In genomic region chr10:73878729-73879067, GRCm38 (mm10) we compare ENCODE assay signal across 24 mouse cellular contexts.
DNase-seq lines count a peak whose midpoint lies in the region; ATAC-seq lines count a peak whose summit lies in the region.
"Had no signal": no experiment of that assay in that cellular context is flagged by ENCODE, and none has a peak within 500 bp of the region (broad histone marks: within the 10 kb centered on the region; RNA-seq: fewer than 3 reads in every experiment).

No protein-coding gene starts in this region.

- DNase-seq in cerebellum, postnatal 14 days: peak; percentile 10 to 19
- no peak for DNase-seq in cerebellum, postnatal 4 days (ENCODE audit: low spot score in 2 of 2)
- DNase-seq in kidney, adult 11 months: no peak
- DNase-seq in MN1 (ENCODE audit: low spot score): peak; percentile 12
- no peak for DNase-seq in urinary bladder, adult 18-20 months (ENCODE audit: low spot score in 2 of 2)
- DNase-seq: adrenal gland, postnatal 25 days; gastrocnemius, postnatal 25 days; heart, postnatal 4 days; kidney, postnatal 4 days; layer of hippocampus, adult 9-11 months; lung, adult 18-20 months; lung, postnatal 14 days; thymus, postnatal 25 days had no signal

- H3K36me3 ChIP-seq in kidney, embryonic 16.5 days (ENCODE audit: insufficient read depth, low read length): no peaks in the 10 kb centered on the region
- H3K36me3 ChIP-seq in hindbrain, embryonic 13.5 days: no peaks in the 10 kb centered on the region
- H3K36me3 ChIP-seq: embryonic facial prominence, embryonic 10.5 days; G1E; heart, embryonic 15.5 days; intestine, embryonic 15.5 days; neural tube, embryonic 12.5 days had no signal

- no peak overlapping the region for H3K4me2 ChIP-seq in kidney, embryonic 16.5 days (replicated peaks; ENCODE audit: low read depth, low read length)
- H3K4me2 ChIP-seq in hindbrain, embryonic 13.5 days: no peak overlapping the region
- H3K4me2 ChIP-seq: heart, embryonic 15.5 days; intestine, embryonic 15.5 days; liver, embryonic 11.5 days; neural tube, embryonic 12.5 days had no signal

- H3K27ac ChIP-seq in kidney, embryonic 16.5 days (ENCODE audit: low read length): no peak overlapping the region
- no peak overlapping the region for H3K27ac ChIP-seq in hindbrain, embryonic 13.5 days
- H3K27ac ChIP-seq: embryonic facial prominence, embryonic 10.5 days; heart, embryonic 15.5 days; intestine, embryonic 15.5 days; left cerebral cortex, adult 2 months; neural tube, embryonic 12.5 days had no signal

- 19% methylated on average over 4 of the region's 4 CpGs for WGBS in kidney, embryonic 16.5 days
- WGBS in hindbrain, embryonic 13.5 days: 58% methylated on average over 4 of the region's 4 CpGs

- no peaks in the 10 kb centered on the region for H3K9me3 ChIP-seq in kidney, embryonic 16.5 days (ENCODE audit: low read length)
- no peaks in the 10 kb centered on the region for H3K9me3 ChIP-seq in hindbrain, embryonic 13.5 days
- H3K9me3 ChIP-seq: embryonic facial prominence, embryonic 10.5 days; G1E; heart, embryonic 15.5 days; intestine, embryonic 15.5 days; neural tube, embryonic 12.5 days had no signal

- H3K9ac ChIP-seq in kidney, embryonic 16.5 days (replicated peaks; ENCODE audit: low read length): no peak overlapping the region
- no peak overlapping the region for H3K9ac ChIP-seq in hindbrain, embryonic 13.5 days
- H3K9ac ChIP-seq: heart, embryonic 15.5 days; intestine, embryonic 15.5 days; neural tube, embryonic 12.5 days had no signal

- H3K4me3 ChIP-seq in kidney, embryonic 16.5 days (ENCODE audit: low read length): no peak overlapping the region
- H3K4me3 ChIP-seq in hindbrain, embryonic 13.5 days: no peak overlapping the region
- H3K4me3 ChIP-seq: embryonic facial prominence, embryonic 10.5 days; heart, embryonic 15.5 days; intestine, embryonic 15.5 days; left cerebral cortex, adult 2 months; neural tube, embryonic 12.5 days had no signal

- no peaks in the 10 kb centered on the region for H3K4me1 ChIP-seq in kidney, embryonic 16.5 days (ENCODE audit: insufficient read depth, low read length)
- peaks cover 9% of the 10 kb centered on the region for H3K4me1 ChIP-seq in hindbrain, embryonic 13.5 days (replicated peaks)
- H3K4me1 ChIP-seq: embryonic facial prominence, embryonic 10.5 days; heart, embryonic 15.5 days; intestine, embryonic 15.5 days; neural tube, embryonic 12.5 days had no signal

- H3K27me3 ChIP-seq in kidney, embryonic 16.5 days (ENCODE audit: insufficient read depth, low read length): no peaks in the 10 kb centered on the region
- no peaks in the 10 kb centered on the region for H3K27me3 ChIP-seq in hindbrain, embryonic 13.5 days
- H3K27me3 ChIP-seq: heart, embryonic 15.5 days; intestine, embryonic 15.5 days; neural tube, embryonic 12.5 days had no signal

- ATAC-seq in kidney, embryonic 16.5 days (ENCODE audit: low FRiP score, low TSS enrichment): peak; percentile 23; the same call in 1 of the 2 replicates
- ATAC-seq in hindbrain, embryonic 13.5 days (ENCODE audit: low FRiP score): peak; percentile 72; the same call in 1 of the 2 replicates
- ATAC-seq in erythroid progenitor cell, adult 5-6 weeks (replicated peaks; ENCODE audit: low FRiP score, poor library complexity, severe bottlenecking): no peak
- ATAC-seq: forebrain, embryonic 16.5 days; intestine, embryonic 15.5 days had no signal

Comparison
In these comparisons a context has a peak if more than half of its experiments do, and no peak if none do; other contexts are left out.
1. DNase-seq: peak in cerebellum, postnatal 14 days (2 of 2) and MN1 (single experiment); none in cerebellum, postnatal 4 days (0 of 2), kidney, adult 11 months (single experiment) and urinary bladder, adult 18-20 months (0 of 2).